ENCODE assay signal across 10 mouse cellular contexts in genomic region chr6:48817815-48818214, GRCm38 (mm10). TPM values are rescaled to one million over a fixed set of nuclear protein-coding genes. Genes with fewer than 3 reads are reported as not detected.
DNase-seq lines count a peak whose midpoint lies in the region; ATAC-seq and TF ChIP-seq lines count a peak whose summit lies in the region.
"Had no signal": no experiment of that assay in that cellular context is flagged by ENCODE, and none has a peak within 500 bp of the region (broad histone marks: within the 10 kb centered on the region; RNA-seq: fewer than 3 reads in every experiment).

No protein-coding gene starts in this region.

- H3K36me3 ChIP-seq in hindbrain, embryonic 14.5 days (replicated peaks; ENCODE audit: control insufficient read depth, insufficient read depth) = no peaks in the 10 kb centered on the region
- H3K36me3 ChIP-seq in hindbrain, embryonic 12.5 days = no peaks in the 10 kb centered on the region
- H3K36me3 ChIP-seq in midbrain, postnatal 0 days (ENCODE audit: insufficient read depth, low read length) = no peaks in the 10 kb centered on the region
- no peaks in the 10 kb centered on the region for H3K36me3 ChIP-seq in splenic B cell, adult 2 months (ENCODE audit: control insufficient read depth, insufficient read depth, low read length, poor library complexity, severe bottlenecking)
- H3K36me3 ChIP-seq: embryonic facial prominence, embryonic 15.5 days; neural tube, embryonic 13.5 days had no signal

- no peaks in the 10 kb centered on the region for H3K4me1 ChIP-seq in hindbrain, embryonic 14.5 days (replicated peaks; ENCODE audit: control insufficient read depth, insufficient read depth, low read length)
- H3K4me1 ChIP-seq in hindbrain, embryonic 12.5 days = no peaks in the 10 kb centered on the region
- H3K4me1 ChIP-seq in midbrain, postnatal 0 days (ENCODE audit: insufficient read depth, low read length) = no peaks in the 10 kb centered on the region
- H3K4me1 ChIP-seq: embryonic facial prominence, embryonic 15.5 days; neural tube, embryonic 13.5 days had no signal

- no peak overlapping the region for H3K4me2 ChIP-seq in hindbrain, embryonic 14.5 days (replicated peaks)
- no peak overlapping the region for H3K4me2 ChIP-seq in hindbrain, embryonic 12.5 days (replicated peaks)
- H3K4me2 ChIP-seq in midbrain, postnatal 0 days (ENCODE audit: low read depth, low read length, poor library complexity, severe bottlenecking) = no peak overlapping the region
- H3K4me2 ChIP-seq: embryonic facial prominence, embryonic 15.5 days; neural tube, embryonic 13.5 days had no signal

- no peak for ATAC-seq in hindbrain, embryonic 14.5 days (ENCODE audit: low FRiP score)
- ATAC-seq in hindbrain, embryonic 12.5 days (ENCODE audit: low FRiP score) = no peak
- no peak for ATAC-seq in midbrain, postnatal 0 days (ENCODE audit: low FRiP score)

- H3K27me3 ChIP-seq in hindbrain, embryonic 14.5 days (ENCODE audit: control insufficient read depth, insufficient read depth, low read length) = no peaks in the 10 kb centered on the region
- H3K27me3 ChIP-seq in hindbrain, embryonic 12.5 days = no peaks in the 10 kb centered on the region
- no peaks in the 10 kb centered on the region for H3K27me3 ChIP-seq in midbrain, postnatal 0 days (ENCODE audit: insufficient read depth, low read length)
- no peaks in the 10 kb centered on the region for H3K27me3 ChIP-seq in splenic B cell, adult 2 months (ENCODE audit: control insufficient read depth, insufficient read depth, low read length, poor library complexity, severe bottlenecking)
- H3K27me3 ChIP-seq: embryonic facial prominence, embryonic 15.5 days; neural tube, embryonic 13.5 days had no signal

- H3K4me3 ChIP-seq in hindbrain, embryonic 14.5 days (replicated peaks; ENCODE audit: low read length) = no peak overlapping the region
- no peak overlapping the region for H3K4me3 ChIP-seq in hindbrain, embryonic 12.5 days
- no peak overlapping the region for H3K4me3 ChIP-seq in midbrain, postnatal 0 days (ENCODE audit: low read depth, low read length)
- H3K4me3 ChIP-seq: embryonic facial prominence, embryonic 15.5 days; neural tube, embryonic 13.5 days had no signal

- peak; percentile 84 for TF ChIP-seq CTCF in midbrain, postnatal 0 days (IDR thresholded peaks at IDR 0.05)

- H3K9ac ChIP-seq in hindbrain, embryonic 14.5 days = no peak overlapping the region
- no peak overlapping the region for H3K9ac ChIP-seq in hindbrain, embryonic 12.5 days
- no peak overlapping the region for H3K9ac ChIP-seq in midbrain, postnatal 0 days (replicated peaks; ENCODE audit: low read length, poor library complexity, severe bottlenecking)
- H3K9ac ChIP-seq: embryonic facial prominence, embryonic 15.5 days; neural tube, embryonic 13.5 days had no signal

- no peak overlapping the region for H3K27ac ChIP-seq in hindbrain, embryonic 14.5 days
- H3K27ac ChIP-seq in hindbrain, embryonic 12.5 days = no peak overlapping the region
- no peak overlapping the region for H3K27ac ChIP-seq in midbrain, postnatal 0 days (ENCODE audit: low read depth, low read length)
- H3K27ac ChIP-seq: embryonic facial prominence, embryonic 15.5 days; neural tube, embryonic 13.5 days had no signal

- H3K9me3 ChIP-seq in hindbrain, embryonic 14.5 days (ENCODE audit: control insufficient read depth, low read length) = no peaks in the 10 kb centered on the region
- H3K9me3 ChIP-seq in hindbrain, embryonic 12.5 days (replicated peaks) = no peaks in the 10 kb centered on the region
- H3K9me3 ChIP-seq in midbrain, postnatal 0 days (ENCODE audit: low read length) = no peaks in the 10 kb centered on the region
- H3K9me3 ChIP-seq: embryonic facial prominence, embryonic 15.5 days; neural tube, embryonic 13.5 days had no signal

- 10% methylated on average over 6 of the region's 6 CpGs for WGBS in hindbrain, embryonic 14.5 days
- WGBS in hindbrain, embryonic 12.5 days = 12% methylated on average over 6 of the region's 6 CpGs
- WGBS in midbrain, postnatal 0 days = 5% methylated on average over 6 of the region's 6 CpGs

- peak; percentile 87 for DNase-seq in hindbrain, embryonic 14.5 days (ENCODE audit: low spot score)
- DNase-seq in T-cell, adult 2 months (ENCODE audit: low spot score) = peak; percentile 74
- DNase-seq in cerebellum, postnatal 4 days (ENCODE audit: low spot score in 2 of 2) = peak; percentile 43 to 65
- peak; percentile 28 to 58 for DNase-seq in heart, adult 9 months (ENCODE audit: low spot score in 2 of 2)
- DNase-seq in layer of hippocampus, postnatal 14 days (ENCODE audit: low spot score in 2 of 2) = peak; percentile 52 to 83
- DNase-seq in midbrain, postnatal 0 days (ENCODE audit: low spot score) = peak; percentile 91
- DNase-seq in splenic B cell, adult 2 months (ENCODE audit: low read depth, low spot score) = peak; percentile 94

RNA-seq across cellular contexts. Expression of gene Tmem176a, which starts 22.9 kb away (rescaled TPM):
- polyA plus RNA-seq in hindbrain, embryonic 14.5 days (2014; fragmentation: Nextera tagmentation; extraction: Ambion mirVana) = 24.0 and 31.3 TPM in 2 replicates
- 26.5 and 28.5 TPM in 2 replicates for polyA plus RNA-seq in hindbrain, embryonic 12.5 days (2016; fragmentation: Nextera tagmentation; extraction: Ambion mirVana)
- total RNA-seq in layer of hippocampus, postnatal 14 days (2021) = 10 to 100 TPM; 18.3 to 19.8 TPM
- total RNA-seq in midbrain, postnatal 0 days (2014; rRNA removed) = 15.1 and 24.3 TPM in 2 replicates
- 27.0 and 31.6 TPM in 2 replicates for polyA plus RNA-seq in midbrain, postnatal 0 days (2015; fragmentation: Nextera tagmentation; extraction: Ambion mirVana)

RNA-seq across cellular contexts. Expression of gene Tmem176b, which starts 23.5 kb away (rescaled TPM):
- 115 and 123 TPM in 2 replicates for polyA plus RNA-seq in hindbrain, embryonic 14.5 days (2014; fragmentation: Nextera tagmentation; extraction: Ambion mirVana)
- polyA plus RNA-seq in hindbrain, embryonic 12.5 days (2016; fragmentation: Nextera tagmentation; extraction: Ambion mirVana) = 114 and 118 TPM in 2 replicates
- total RNA-seq in layer of hippocampus, postnatal 14 days (2021) = 10 to 100 TPM; 47.2 to 52.1 TPM
- 65.5 and 70.7 TPM in 2 replicates for total RNA-seq in midbrain, postnatal 0 days (2014; rRNA removed)
- polyA plus RNA-seq in midbrain, postnatal 0 days (2015; fragmentation: Nextera tagmentation; extraction: Ambion mirVana) = 107 and 112 TPM in 2 replicates

RNA-seq across cellular contexts. Expression of gene Gimap3, which starts 47.2 kb away (rescaled TPM):
- not detected in 2 replicates for polyA plus RNA-seq in hindbrain, embryonic 14.5 days (2014; fragmentation: Nextera tagmentation; extraction: Ambion mirVana)
- not detected in 2 replicates for polyA plus RNA-seq in hindbrain, embryonic 12.5 days (2016; fragmentation: Nextera tagmentation; extraction: Ambion mirVana)
- total RNA-seq in layer of hippocampus, postnatal 14 days (2021) = not detected
- not detected in 2 replicates for total RNA-seq in midbrain, postnatal 0 days (2014; rRNA removed)
- polyA plus RNA-seq in midbrain, postnatal 0 days (2015; fragmentation: Nextera tagmentation; extraction: Ambion mirVana) = not detected in 2 replicates
- polyA plus RNA-seq: embryonic facial prominence, embryonic 15.5 days; neural tube, embryonic 13.5 days had no signal

RNA-seq across cellular contexts. Expression of gene Aoc1, which starts 54.9 kb away (rescaled TPM):
- not detected in 2 replicates for polyA plus RNA-seq in hindbrain, embryonic 14.5 days (2014; fragmentation: Nextera tagmentation; extraction: Ambion mirVana)
- not detected in 2 replicates for polyA plus RNA-seq in hindbrain, embryonic 12.5 days (2016; fragmentation: Nextera tagmentation; extraction: Ambion mirVana)
- total RNA-seq in layer of hippocampus, postnatal 14 days (2021) = not detected
- not detected in 2 replicates for total RNA-seq in midbrain, postnatal 0 days (2014; rRNA removed)
- polyA plus RNA-seq in midbrain, postnatal 0 days (2015; fragmentation: Nextera tagmentation; extraction: Ambion mirVana) = 0.14 and 0.23 TPM in 2 replicates
- polyA plus RNA-seq: neural tube, embryonic 13.5 days had no signal

Comparison
In these comparisons a context has a peak if more than half of its experiments do, and no peak if none do; other contexts are left out.
1. DNase-seq: peak in every context shown above with its lines; median percentile 94 in splenic B cell, adult 2 months; 91 in midbrain, postnatal 0 days; 87 in hindbrain, embryonic 14.5 days; 74 in T-cell, adult 2 months; 68 in layer of hippocampus, postnatal 14 days; 54 in cerebellum, postnatal 4 days; 43 in heart, adult 9 months.